Mouse (Mus musculus): ENCODE results near the gene Sema4a. TPM values are rescaled to one million over a fixed set of nuclear protein-coding genes. Genes with fewer than 3 reads are reported as not detected.

Sema4a gene
- total and polyA plus RNA-seq, 3 experiments, result 33.5 to 45.3 TPM; not detected in 1

DNA sequence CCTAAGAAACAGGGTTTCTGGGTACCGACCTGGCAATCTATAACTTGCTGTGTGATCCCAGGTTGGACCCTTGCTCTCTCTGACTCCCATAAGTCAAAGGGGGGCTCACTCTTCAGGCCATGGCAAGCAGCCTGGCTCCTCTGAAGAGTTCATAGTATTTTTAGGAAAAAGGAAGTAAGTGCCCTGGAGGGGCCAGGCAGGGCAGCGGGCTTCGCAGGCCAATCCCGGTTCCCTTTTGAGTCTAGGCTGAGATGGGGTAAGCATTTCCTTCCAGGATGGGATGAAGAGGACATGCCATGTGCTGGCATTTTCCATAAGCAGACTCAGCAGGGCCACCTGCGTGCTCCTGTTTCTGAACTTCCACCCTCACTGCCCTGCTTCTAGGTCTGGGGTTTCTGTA, 953 bp downstream of the Sema4a start:
- no peaks in the 10 kb centered on the region for H3K79me2 ChIP-seq (ENCODE audit: control insufficient read depth, insufficient read depth, low read length, poor library complexity)
- H3K9ac ChIP-seq (ENCODE audit: control insufficient read depth, low read depth, low read length, poor library complexity, severe bottlenecking), result no peak overlapping the region
- H3K36me3 ChIP-seq (ENCODE audit: control insufficient read depth in 1 of 2, insufficient read depth in 2 of 2, low read length in 2 of 2), result peaks cover 0 to 28% of the 10 kb centered on the region in 2 experiments; a peak in 2 of 4 replicates
- H3K4me3 ChIP-seq (ENCODE audit: control insufficient read depth in 1 of 2, insufficient read depth in 1 of 2, low read depth in 2 of 2, low read length in 2 of 2), result no peak overlapping the region
- H3K27me3 ChIP-seq (ENCODE audit: control insufficient read depth in 1 of 2, insufficient read depth in 2 of 2, low read length in 2 of 2), result no peaks in the 10 kb centered on the region
- no peak overlapping the region for H3K27ac ChIP-seq (ENCODE audit: control insufficient read depth, low read depth, low read length)
- DNase-seq (ENCODE audit: low read depth, low spot score), result no peak
- H3K4me1 ChIP-seq (ENCODE audit: control insufficient read depth in 1 of 2, insufficient read depth in 2 of 2, low read length in 2 of 2), result peaks cover 18 to 33% of the 10 kb centered on the region in 2 experiments
- H3K9me3 ChIP-seq (replicated peaks; ENCODE audit: insufficient read depth, low read length), result no peaks in the 10 kb centered on the region
- TF ChIP-seq ZC3H11A (IDR thresholded peaks at IDR 0.05; ENCODE audit: low read depth, low read length) (no peak), MEF2A (IDR thresholded peaks at IDR 0.05; ENCODE audit: extremely low read depth, insufficient replicate concordance, low read depth, low read length, poor library complexity, severe bottlenecking) (no peak), ETS1 (IDR thresholded peaks at IDR 0.05; ENCODE audit: low read depth, low read length) (no peak), ZNF384 (IDR thresholded peaks at IDR 0.05; ENCODE audit: low read depth, low read length) (no peak), POLR2AphosphoS5 (IDR thresholded peaks at IDR 0.05; ENCODE audit: borderline replicate concordance, low read depth, low read length) (no peak), MYB (IDR thresholded peaks at IDR 0.05; ENCODE audit: low read depth, low read length) (no peak), HCFC1 (IDR thresholded peaks at IDR 0.05; ENCODE audit: low read depth, low read length) (no peak), USF2 (IDR thresholded peaks at IDR 0.05; ENCODE audit: borderline replicate concordance in 1 of 2, insufficient read depth in 1 of 2, low read depth in 1 of 2, low read length in 2 of 2) (no peak), MXI1 (IDR thresholded peaks at IDR 0.05; ENCODE audit: low read depth, low read length) (no peak), TAL1 (IDR thresholded peaks at IDR 0.05; ENCODE audit: low read length) (no peak), POLR2A (IDR thresholded peaks at IDR 0.05; ENCODE audit: control insufficient read depth in 1 of 2, insufficient read depth in 1 of 2, low read depth in 1 of 2, low read length in 2 of 2, poor library complexity in 1 of 2) (no peak), ZMIZ1 (IDR thresholded peaks at IDR 0.05; ENCODE audit: low read depth, low read length) (no peak), JUND (IDR thresholded peaks at IDR 0.05; ENCODE audit: low read depth, low read length) (no peak), CHD2 (IDR thresholded peaks at IDR 0.05; ENCODE audit: low read length) (no peak)

DNA sequence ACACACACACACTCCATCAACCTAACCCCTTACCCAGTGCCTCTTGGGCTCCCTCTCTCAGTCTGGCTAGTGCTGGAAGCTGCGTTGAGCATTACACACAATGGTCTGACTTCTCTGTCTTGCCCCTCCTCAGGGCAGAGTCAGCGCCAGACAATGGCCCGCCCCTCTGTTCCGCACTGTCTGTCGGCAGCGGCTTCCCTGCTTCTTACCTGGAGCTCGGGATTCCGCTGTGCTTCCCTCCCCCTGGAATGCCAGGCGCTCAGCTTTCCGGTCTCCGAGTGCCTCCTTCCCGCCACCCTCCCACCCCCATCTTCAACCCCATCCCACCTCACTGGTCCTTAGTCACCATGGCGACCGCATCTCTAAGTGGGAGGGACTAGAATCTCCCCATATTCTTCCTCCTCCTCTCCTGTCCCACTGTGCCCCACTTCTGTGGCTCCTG, 2.2 kb downstream of the Sema4a start:
- Histone ChIP-seq H3K9ac (ENCODE audit: control insufficient read depth, low read depth, low read length, poor library complexity, severe bottlenecking) (no peak overlapping the region), H3K27ac (ENCODE audit: control insufficient read depth, low read depth, low read length) (no peak overlapping the region), H3K27me3 (ENCODE audit: control insufficient read depth in 1 of 2, insufficient read depth in 2 of 2, low read length in 2 of 2) (no peaks in the 10 kb centered on the region), H3K4me1 (ENCODE audit: control insufficient read depth in 1 of 2, insufficient read depth in 2 of 2, low read length in 2 of 2) (peaks cover 20 to 46% of the 10 kb centered on the region in 2 experiments), H3K4me3 (ENCODE audit: control insufficient read depth in 1 of 2, insufficient read depth in 1 of 2, low read depth in 2 of 2, low read length in 2 of 2) (no peak overlapping the region), H3K9me3 (replicated peaks; ENCODE audit: insufficient read depth, low read length) (no peaks in the 10 kb centered on the region), H3K79me2 (ENCODE audit: control insufficient read depth, insufficient read depth, low read length, poor library complexity) (no peaks in the 10 kb centered on the region), H3K36me3 (ENCODE audit: control insufficient read depth in 1 of 2, insufficient read depth in 2 of 2, low read length in 2 of 2) (peaks cover 0 to 38% of the 10 kb centered on the region in 2 experiments; a peak in 2 of 4 replicates)
- no peak for DNase-seq (ENCODE audit: low read depth, low spot score)
- TF ChIP-seq TBP (IDR thresholded peaks at IDR 0.05; ENCODE audit: low read depth, low read length) (no peak), JUND (IDR thresholded peaks at IDR 0.05; ENCODE audit: low read depth, low read length) (no peak), SIN3A (IDR thresholded peaks at IDR 0.05; ENCODE audit: low read length) (no peak), CHD2 (IDR thresholded peaks at IDR 0.05; ENCODE audit: low read length) (no peak), NELFE (IDR thresholded peaks at IDR 0.05; ENCODE audit: low read depth, low read length) (no peak), ZC3H11A (IDR thresholded peaks at IDR 0.05; ENCODE audit: low read depth, low read length) (no peak), HCFC1 (IDR thresholded peaks at IDR 0.05; ENCODE audit: low read depth, low read length) (no peak), ZMIZ1 (IDR thresholded peaks at IDR 0.05; ENCODE audit: low read depth, low read length) (no peak), ETS1 (IDR thresholded peaks at IDR 0.05; ENCODE audit: low read depth, low read length) (no peak), BHLHE40 (IDR thresholded peaks at IDR 0.05; ENCODE audit: borderline replicate concordance, low read depth, low read length) (no peak), NRF1 (IDR thresholded peaks at IDR 0.05; ENCODE audit: insufficient read depth, low read depth, low read length, poor library complexity, severe bottlenecking) (no peak), MEF2A (IDR thresholded peaks at IDR 0.05; ENCODE audit: extremely low read depth, insufficient replicate concordance, low read depth, low read length, poor library complexity, severe bottlenecking) (no peak), CHD1 (IDR thresholded peaks at IDR 0.05; ENCODE audit: low read depth, low read length) (no peak), GABPA (IDR thresholded peaks at IDR 0.05; ENCODE audit: low read depth, low read length) (no peak), MYC (IDR thresholded peaks at IDR 0.05; ENCODE audit: low read depth, low read length) (no peak), POLR2AphosphoS5 (IDR thresholded peaks at IDR 0.05; ENCODE audit: borderline replicate concordance, low read depth, low read length) (no peak), KAT2A (conservative IDR thresholded peaks at IDR 0.05; ENCODE audit: low read depth, low read length) (no peak)

Data from MEL (cell line).